Mouse (Mus musculus): ENCODE results near the gene Bzw1.

DNA sequence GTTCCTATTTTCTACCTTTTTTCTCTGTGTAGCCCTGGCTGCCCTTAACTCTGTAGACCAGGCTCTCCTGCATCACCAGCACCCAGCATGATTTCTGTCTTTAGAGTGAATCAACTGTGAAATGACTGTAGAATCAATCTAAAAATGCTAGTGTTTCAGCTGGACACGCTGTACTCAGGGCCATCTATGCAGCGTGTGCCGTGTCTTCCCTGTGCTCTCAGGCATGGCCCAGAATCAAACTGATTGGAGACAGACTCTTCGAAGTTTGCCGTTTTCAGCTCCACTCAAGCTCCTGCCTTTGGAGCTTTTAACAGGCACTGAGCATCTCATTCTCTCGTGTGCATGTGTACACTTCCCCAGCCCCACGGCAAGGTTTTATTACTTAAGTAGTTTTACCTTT is 18.1 kb downstream of the Bzw1 start:
- TF ChIP-seq CTCF (IDR thresholded peaks at IDR 0.05; ENCODE audit: extremely low read depth, insufficient read depth, insufficient read length, insufficient replicate concordance) (no peak), POLR2A (IDR thresholded peaks at IDR 0.05; ENCODE audit: low read depth, low read length) (no peak)
